Mouse (Mus musculus) liver, postnatal 0 days (tissue): Measurements from ENCODE around the gene Fbll1.

Source experiments
- CTCF ChIP-seq: sonication (generic); IDR thresholded peaks from 2 replicates; pipeline ENCODE4 v1.5.1; 2016; ENCODE audit warnings: antibody characterized with exemption, low read depth
- EP300 ChIP-seq: IDR thresholded peaks from 2 replicates; pipeline ENCODE4 v1.6.1; 2016; ENCODE audit warnings: antibody characterized with exemption, low read depth, mild to moderate bottlenecking

DNA sequence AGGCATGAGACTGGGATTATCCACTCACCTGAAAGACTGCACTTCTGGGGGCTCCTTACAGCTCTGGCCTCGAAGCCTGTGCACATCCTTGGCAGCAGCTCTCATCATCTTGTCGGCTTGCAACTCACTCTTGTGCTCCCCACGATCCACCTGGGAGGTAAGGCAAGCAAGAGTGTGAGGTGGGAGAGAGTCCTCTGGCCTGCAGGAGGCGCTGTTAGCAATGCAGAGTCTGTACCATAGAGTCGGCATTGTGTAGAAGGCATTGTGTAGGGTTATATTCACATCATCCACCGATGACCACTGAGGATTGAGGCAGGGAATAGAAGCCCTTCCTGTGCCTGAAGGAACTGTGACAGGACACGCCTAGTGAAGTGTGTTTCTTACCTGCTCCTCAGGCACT lies 41.6 kb upstream of the Fbll1 start:
- TF ChIP-seq CTCF: peak; percentile 55
- no peak for TF ChIP-seq EP300
